Mouse (Mus musculus) right cerebral cortex, adult 18-20 months (tissue): ENCODE results near the gene Sh2d7.

Source experiments
- DNase-seq: peaks from one replicate; pipeline ENCODE4 v3.0.0; 2022; ENCODE audit warnings: mixed read lengths

Sh2d7 gene

DNA sequence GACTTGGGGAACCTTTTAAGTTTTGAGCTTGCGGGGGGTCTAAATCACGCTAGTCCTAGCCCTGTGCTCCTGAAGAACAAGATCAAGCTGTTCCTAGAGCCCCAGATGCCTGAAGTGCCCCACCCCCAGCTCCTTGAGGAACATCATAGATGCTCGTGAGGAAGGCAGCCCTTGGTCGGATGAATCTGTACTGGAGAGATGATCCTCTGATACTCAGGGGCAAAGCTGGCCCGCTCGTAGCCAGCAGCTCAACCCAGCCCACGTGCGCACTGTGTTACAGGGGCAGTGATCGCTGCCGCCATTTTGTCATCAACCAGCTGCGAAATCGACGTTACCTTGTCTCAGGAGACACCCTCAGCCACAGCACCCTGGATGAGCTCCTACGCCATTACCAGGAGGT is at the start of gene Sh2d7:
Gene Sh2d7 (plus strand): TSS at position 301 of the 400 bp plus-strand sequence.
- DNase-seq = no peak

DNA sequence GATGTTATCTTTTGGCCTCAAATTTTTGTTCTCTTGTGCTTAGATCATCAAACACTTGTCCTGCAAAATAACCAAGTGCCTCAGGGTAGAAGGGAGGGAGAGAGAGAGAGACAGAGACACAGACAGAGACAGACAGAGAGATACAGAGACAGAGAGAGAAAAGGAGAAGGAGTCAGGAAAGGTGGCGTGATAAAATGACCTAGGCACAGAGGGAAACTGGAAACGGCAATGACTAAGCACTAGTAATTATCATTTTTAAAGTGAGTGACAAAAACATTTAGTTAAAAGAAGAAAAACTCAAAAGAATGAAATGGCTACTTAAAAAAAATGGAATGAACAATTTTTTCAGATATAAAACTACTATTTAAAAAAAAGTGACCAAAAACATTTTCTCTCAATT is 49.2 kb upstream of the Sh2d7 start:
- no peak for DNase-seq

DNA sequence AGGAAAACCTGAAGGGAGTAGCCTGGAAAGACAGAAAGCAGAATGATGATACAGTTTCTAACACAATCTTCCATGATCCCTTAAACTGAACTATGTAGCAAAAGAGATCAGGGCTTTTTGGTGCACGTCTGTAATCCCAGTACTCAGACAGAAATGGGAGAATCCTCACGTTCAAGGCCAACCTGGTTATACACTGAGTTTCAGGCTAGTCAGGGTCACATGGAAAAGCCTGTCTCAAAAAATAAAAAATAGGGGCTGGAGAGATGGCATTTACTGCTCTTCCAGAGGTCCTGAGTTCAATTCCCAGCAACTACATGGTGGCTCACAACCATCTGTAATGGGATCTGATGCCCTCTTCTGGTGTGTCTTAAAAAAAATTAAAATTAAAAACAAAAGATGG is 48.4 kb upstream of the Sh2d7 start:
- DNase-seq = no peak

DNA sequence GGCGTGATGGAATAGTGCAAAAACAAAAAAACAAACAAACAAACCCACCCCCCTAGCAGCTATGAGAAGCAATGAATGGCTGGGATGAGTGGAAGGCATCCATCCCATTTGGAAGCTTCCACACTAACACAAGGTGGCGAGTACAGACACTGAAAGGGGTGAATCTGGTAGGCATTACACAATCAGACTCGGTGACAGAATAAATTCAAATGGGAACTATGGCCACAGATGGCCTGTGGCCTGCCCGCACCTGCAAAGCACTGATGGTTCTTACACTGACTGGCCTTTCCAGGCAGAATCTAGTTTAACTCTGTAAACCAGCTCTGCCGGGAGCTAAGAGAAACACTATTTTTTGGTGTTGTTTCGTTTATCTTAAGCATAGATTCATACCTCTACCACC is 39.5 kb upstream of the Sh2d7 start:
- no peak for DNase-seq

DNA sequence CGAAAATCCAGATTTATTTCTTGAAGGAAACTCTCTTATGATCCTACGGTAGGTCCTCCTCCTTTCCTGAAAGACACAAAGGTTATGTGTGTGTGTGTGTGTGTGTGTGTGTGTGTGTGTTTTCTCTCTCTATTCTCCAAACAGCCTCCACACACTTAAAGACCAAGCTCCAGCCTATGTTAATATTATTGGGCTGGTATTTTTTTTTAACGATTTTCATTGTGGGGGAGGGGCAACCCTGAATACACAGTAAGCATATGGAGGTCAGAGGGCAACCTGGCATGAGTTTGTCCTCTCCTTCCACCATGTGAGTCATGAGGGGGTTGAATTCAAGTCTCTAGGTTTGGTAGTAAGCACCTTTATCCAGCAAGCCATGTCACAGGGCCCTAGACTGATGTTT is 39.0 kb upstream of the Sh2d7 start:
- DNase-seq = no peak

DNA sequence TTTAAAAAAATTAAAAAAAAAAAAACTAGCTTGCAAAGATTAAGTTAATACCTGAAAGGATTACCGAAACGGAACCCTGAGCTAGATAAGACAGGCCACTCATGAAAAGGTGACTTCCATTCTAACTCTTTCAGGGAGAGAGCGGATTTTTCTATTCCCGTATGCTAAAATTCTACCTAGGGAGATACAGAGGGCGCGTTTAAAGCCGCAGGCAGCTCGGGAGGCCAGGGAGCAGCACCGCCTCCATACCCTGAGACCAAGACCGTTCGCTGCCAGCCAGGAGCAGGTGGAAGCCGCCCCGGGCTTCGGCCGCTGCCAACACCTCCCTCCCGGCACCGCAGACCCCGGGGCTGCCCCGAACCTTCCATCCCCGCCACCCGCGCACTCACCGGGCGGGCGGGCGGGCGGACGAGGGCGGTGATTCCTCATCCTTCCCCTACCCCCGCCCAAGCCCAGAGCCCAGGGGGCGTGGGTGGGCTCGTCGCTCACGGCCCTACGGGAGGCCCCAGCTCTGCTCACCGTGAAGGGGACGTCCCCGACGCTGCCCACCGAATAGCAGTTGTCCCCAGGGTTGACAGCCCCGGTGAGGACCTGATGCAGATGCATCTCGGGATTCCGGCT is 37.8 kb upstream of the Sh2d7 start:
- DNase-seq = peak; percentile 52

DNA sequence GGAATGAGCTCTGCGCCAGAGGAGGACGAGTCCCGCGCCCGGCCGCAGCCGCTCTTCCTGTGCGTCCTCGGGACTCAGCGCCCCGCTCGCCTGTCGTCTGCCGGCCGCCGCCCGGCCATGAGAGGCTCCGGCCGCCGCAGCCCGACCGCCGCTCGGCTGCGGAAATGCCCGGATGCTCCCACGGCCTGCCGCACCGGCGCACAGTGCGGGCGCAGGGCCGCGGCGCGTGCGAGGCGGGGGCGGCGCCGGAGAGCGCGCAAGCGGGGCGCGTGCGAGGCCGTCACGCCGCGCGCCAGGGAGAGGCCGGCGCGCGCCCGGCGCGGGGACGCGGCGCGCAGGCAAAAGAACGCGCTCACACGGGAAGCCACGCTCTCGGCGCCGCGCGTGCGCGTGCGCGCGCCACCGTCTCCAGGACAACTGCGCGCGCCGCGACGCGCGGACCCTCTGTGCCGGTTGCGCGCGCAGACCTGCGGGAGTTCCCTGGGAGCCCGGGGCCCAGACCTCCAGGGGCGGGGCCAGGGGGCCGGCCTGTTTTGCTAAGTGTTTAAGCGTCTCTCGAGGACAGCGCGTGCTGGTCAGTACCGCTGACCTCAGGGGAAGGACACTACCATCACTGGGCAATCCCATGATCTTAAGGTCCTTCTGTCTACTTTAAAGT is 37.2 kb upstream of the Sh2d7 start, which contains the start of gene Dmxl2:
Gene Dmxl2 (minus strand): TSS at position 174 of the 658 bp plus-strand sequence.
- DNase-seq = peak; percentile 90

DNA sequence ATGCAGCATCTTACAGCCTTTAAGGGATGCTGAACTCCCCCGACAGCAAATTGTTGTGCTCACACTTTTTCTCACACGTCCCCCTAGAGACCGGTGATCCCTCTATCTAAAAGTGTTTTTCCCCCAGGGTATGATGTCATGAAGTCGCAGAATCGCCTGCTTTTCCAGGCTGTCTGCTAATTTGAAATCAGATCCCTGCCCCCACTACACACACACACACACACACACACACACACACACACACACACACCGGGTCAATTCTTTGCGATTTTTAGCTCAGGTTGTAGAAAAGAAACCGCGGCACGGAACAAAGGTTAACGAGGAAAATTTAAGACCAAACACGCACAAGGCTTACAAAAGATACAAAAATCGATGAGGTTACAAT is 36.7 kb upstream of the Sh2d7 start:
- no peak for DNase-seq

DNA sequence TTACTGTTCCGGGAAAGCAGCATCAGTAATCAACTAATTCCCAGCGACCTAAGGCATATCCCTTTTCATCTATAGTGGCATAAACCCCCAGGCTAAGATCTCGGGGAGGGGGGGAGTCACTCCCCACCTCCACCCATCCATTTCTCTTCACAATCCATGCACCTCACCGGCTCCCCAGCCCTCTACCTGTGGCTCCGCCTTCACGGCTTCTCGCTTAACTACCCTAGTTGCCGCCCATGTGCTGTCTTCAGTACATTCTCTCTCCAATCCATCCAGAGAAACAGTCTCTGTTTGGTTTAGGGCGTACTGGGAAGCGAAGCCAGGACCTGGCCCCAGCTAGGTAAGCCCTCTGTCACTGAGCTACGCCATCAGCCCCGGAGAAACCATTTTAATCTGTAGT is 35.9 kb upstream of the Sh2d7 start:
- DNase-seq = no peak

DNA sequence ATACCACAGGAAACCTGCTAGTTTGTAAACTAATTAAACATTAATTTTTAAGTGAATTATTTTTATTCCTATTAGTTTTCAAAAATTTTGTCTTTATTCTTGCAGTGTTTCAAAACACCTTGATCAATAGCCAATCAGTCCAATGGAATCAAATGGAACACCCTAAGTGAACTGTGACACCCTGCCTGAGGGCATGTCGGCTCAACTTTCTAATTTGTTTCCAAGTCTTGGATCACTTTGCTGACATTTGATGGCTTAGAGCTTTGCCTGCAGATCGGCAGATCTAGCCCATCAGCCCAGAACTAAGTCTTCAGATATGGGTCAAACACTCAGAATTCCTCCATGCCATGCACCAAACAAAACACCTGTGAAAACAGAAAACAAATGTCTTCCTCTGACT is 22.8 kb upstream of the Sh2d7 start:
- DNase-seq = no peak

DNA sequence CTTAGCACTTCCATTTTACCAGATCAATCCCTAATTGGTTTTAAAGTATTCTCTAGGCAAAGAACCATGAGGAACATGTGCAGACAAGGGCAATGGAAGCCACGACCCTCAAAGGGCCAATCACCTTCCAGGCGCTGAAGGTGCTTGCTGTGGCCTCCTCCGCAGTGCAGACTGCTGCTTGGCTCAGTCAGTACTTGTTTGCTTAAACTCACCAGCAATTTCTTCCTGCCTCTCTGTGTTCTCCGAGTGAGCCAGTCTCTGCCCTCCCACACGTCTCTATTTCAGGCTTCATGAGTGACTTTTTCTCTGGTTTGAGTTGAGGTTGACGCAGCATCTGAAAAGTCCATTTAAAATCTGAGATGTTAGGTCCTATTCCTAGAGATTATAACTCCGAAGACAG is 19.9 kb upstream of the Sh2d7 start:
- peak; percentile 83 for DNase-seq

DNA sequence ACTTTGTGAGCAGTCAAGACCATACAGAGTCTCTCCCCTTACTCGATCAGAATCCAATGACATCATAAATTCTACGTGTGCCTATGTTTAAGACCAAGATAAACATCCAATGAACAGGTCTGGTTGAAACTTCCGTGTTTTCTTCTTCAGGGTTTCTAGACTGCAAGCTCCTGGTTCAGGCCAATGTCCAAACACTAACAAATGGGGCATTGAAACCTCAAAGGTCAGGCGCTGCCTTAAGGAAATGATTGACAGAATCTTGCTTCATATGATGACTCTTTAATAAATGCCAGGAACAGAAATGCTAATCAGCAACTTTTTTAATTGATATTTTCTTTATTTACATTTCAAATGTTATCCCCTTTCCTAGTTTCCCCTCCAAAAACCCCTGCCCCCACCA is 18.5 kb upstream of the Sh2d7 start:
- no peak for DNase-seq

DNA sequence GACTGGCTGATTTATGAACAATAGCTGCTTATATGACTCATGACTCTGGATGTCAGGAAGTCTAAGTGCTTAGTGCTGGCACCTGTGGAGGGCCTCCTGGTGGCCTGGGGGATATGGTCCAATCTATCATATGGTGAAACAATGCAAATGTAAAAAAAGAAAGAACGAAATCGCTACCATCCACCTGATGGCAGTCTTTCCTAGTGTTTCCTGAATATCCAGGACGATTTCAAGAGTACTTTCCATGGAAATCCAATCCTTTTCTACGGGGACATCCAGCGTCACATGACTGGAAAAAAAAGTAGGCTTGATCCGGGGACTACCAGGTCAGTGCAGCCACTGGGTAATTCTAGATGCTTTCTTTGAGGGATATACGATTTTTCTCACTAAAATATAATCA is 11.1 kb upstream of the Sh2d7 start:
- no peak for DNase-seq

DNA sequence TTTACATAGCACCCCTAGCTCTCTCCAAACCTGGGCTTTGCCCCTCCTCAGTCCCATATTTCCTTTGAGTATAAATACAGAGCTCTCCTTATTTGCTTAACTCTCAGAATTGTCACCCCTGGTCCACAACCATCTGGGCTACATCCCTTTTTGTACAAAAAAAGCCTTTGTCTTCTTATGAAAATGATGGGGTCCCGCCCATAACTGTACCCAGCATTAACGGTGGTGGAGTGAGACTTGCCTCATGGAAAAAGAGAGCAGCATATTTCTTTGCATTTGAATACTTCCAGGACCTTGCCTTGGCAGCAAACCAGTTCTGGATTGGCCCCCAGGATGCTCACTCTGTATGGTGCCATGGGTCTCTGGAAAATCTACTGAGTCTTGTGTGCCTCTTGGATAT is 8.8 kb upstream of the Sh2d7 start:
- DNase-seq = no peak

DNA sequence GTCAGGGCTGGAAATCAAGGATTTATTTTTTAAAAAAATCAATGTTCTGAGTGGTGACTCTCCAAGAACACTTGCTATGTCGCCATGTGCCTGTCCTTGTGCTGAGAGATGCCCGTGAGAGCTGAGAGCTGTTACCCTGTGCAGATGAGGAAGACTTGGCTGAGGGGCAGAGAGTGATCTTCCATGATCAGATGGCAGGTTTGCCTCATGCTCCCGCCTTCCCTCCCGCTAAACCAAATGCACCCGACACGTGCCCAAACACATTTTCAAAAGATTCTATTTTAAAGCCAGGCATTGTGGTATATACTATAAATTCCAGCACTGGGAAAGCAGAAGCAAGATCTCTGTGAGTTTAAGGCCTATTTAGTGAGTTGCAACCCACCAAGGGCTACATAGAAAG is 7.9 kb upstream of the Sh2d7 start:
- no peak for DNase-seq

DNA sequence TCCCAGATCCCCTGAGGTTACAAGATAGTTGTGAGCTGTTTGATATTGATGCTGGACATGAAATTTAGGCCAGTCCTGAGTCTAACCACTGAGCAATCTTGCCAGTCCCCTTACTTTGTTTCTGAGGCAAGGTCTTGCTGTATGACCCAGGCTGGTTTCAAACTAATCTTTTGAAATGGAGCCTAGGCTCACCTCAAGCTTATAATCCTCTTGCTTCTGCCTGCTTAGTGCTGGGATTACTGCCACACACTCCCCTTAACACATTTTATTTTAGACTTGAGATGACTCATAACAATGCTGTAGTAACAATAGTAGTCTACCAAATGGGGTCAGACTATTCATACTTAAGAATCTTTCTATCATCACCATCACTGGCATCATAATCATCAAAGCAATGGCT is 7.4 kb upstream of the Sh2d7 start:
- no peak for DNase-seq

DNA sequence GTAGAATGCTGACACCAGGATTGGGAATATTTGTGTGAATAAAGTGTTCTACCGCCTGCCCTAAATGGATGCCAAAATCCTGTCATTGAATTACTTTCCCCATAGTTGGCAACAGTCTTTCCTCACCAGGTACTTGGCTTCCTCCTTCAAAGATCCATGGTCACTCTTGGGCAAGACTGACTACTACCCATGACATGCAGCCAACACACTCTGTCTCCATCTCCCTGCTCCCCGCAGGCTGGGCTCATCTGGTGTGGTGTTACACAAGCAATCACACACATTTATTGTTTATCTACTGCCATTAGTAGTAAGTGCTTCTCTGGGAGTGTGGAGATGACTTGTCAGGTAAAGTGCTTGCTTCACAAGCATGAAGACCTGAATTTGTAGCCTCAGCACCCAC is 5.9 kb upstream of the Sh2d7 start:
- no peak for DNase-seq

DNA sequence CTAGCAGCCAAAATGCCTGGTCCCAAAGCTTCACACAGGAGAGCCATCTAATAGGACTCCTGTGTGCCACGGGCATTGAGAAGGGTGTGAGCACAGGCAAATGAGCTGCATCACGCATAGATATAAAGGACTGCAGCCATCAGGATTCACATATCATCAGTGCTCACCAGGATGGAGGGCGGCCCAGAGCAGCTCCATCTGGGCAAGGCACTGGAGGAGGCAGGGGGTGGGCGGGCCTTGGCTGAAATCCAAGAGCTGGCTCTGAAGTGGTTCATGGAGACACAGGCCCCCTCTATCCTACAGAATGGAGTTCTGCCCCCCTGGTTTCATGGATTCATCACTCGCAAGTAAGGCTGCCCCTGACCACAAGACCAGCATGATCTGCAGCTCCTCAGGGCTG is 4.8 kb upstream of the Sh2d7 start:
- DNase-seq = peak; percentile 75

DNA sequence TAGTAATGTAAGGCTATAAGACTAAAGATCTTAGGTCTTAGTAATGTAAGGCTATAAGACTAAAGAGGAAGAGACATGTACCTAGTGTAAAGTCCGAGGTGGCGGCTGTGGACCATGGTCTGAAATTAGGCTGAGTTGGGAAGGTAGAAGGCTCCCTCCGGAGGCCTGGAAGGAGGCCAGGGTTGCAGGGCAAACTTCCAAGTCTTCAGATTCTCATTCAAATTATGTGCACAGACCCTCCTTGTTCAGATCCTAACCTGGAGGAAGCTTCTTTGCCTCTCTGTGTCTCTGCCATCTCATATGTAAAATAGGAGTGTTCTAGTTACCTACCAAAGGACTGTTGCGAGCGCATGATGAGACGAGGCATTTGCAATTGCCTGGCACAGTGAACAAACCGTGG is 2.5 kb upstream of the Sh2d7 start:
- no peak for DNase-seq

DNA sequence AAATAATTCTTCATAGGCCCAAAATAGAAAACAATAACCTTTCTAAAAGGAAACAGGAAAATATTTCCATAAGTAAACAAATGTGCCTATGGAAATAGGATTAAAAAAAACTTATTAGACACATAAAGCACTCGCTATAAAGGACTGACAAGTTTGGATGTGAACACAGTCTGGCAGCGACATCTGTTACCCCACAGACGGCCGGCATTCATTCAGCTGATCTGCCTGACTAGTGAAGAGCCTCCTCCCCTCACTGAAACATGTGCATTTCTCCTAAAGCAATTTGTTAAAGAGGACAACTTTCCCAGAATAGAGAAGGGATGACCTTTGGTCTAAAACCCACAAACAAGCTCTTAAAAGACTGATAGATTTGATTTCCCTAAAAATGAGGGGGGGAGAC is 1.8 kb upstream of the Sh2d7 start:
- DNase-seq = peak; percentile 39

DNA sequence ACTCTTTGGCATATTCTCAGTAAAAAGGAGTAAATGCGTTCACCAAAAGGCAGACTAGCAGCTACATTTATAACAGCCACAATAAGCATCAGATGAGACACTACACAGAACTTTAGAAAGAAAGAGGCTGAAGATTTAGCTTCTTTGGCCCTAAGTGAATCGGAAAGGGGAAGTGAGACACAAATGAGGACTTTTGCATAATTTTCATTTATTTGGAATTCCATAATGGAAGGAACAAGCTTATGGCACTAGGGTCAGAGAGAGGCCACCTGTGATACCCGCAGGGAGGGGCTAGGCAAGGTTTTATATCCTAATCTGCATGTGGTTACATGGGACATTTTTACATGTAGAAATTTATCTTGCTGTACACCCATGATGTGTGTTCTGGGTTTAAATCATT is 1.3 kb upstream of the Sh2d7 start:
- no peak for DNase-seq

DNA sequence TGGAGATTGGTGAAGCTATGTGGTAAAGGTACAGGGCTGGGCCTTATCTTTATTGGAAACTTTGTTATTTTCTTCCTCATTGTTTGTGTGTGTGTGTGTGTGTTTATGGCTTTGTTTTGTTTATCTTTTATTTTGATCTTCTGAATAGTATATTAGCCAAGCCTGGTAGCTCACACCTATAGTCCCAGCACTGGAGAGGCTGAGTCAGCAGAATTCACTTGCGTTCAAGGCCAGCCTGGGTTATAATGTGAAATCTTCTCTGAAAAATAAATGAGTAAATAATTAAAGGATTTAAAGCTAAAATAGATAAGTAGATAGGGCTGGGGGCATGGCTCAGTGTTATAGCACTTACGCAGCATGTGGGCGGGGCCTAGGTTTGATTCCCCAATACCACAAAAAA is 540 bp upstream of the Sh2d7 start:
- DNase-seq = no peak

DNA sequence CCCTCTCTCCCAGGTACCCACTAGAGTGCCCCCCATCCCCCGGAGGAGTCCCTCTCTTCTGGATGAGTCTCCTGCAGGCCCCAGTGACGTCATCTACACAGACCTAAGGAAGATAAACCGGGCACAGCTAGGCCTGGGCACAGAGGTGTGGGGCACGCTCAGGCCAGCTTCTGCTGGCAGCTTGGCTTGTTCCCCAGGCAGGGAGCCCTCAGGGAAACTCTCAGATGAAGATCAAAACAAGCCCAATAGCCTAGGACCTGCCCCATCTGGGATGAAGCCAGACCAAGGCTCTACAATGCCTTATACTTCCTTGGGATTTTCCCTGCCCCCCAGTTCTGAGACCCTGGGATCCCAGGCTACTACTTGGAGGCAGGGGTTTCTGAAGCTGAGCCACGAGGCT is 2.0 kb downstream of the Sh2d7 start:
- no peak for DNase-seq

DNA sequence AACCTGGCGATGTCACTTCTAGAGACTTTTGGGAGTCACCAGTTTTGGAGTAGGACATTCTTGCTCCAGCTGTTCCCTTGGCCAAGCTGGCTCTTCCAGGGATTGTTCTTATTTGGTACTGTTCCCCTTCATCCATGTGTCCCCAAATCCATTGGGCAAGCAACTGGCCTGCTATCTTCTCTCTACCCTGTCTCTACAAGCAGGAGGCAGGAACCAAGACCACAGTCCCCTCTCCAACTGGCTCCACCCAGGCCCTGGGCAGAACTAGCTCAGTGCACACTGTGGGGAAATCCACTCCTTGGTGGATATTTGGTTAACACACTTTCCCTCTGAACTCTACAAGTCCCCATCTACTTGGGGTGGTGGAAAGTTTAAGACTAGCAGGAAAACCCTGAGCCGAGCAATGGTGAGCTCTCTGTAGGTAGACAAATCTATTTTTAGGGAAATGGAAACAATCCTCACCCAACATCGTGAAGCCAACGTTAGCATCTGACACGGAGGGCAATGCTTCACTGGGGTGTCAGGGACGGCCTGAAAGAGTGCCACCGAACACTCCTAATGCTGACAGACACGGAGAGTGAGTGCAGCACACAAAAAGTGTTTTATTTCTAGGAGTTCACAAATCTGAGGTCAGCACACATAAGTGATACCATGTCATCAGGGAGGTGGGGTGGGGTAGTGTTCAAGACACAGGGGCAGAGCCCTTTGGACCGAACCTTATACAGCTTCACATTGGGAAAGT is 5.6 kb downstream of the Sh2d7 start:
- no peak for DNase-seq

DNA sequence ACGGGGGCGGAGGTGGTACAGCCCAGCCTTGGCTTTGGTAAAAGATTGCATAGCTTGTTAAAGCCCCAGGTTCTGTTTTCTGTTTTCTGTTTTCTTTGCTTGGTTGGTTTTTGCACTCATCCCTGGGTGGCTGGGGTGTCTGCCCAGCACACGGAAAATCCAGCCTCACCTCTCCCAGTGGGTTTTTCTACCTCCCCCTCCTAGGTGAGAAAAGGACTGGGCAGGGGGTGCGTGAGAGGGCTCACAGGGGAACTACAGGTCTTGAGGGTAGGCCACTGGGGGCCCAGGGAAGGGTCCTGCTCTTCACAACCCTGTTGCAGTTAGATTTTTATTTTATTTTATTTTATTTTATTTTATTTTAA is 6.2 kb downstream of the Sh2d7 start:
- DNase-seq = no peak
